Mouse (Mus musculus): Measurements from ENCODE around the gene Ldhal6b.
A peak's percentile ranks its signal among the peaks of the same experiment; 100 is the strongest.

Gene Ldhal6b

GRCm38 (mm10) chr17:5410336-5410735 is 8.2 kb downstream of the Ldhal6b start:
- no peak for DNase-seq (ENCODE audit: low read depth)

GRCm38 (mm10) chr17:5407030-5407429 is 11.5 kb downstream of the Ldhal6b start:
- no peak for DNase-seq (ENCODE audit: low read depth)

GRCm38 (mm10) chr17:5406566-5406965 is 12.0 kb downstream of the Ldhal6b start:
- no peak for DNase-seq (ENCODE audit: low read depth)

- DNase-seq (ENCODE audit: low read depth) = no peak
Measured at GRCm38 (mm10) chr17:5403885-5404284, 14.7 kb downstream of the Ldhal6b start.

- peak; percentile 64 for DNase-seq (ENCODE audit: low read depth)
Measured at GRCm38 (mm10) chr17:5402624-5403023, 15.9 kb downstream of the Ldhal6b start.

- peak; percentile 56 for DNase-seq (ENCODE audit: low read depth)
Measured at GRCm38 (mm10) chr17:5402069-5402468, 16.5 kb downstream of the Ldhal6b start.

GRCm38 (mm10) chr17:5401288-5401687 is 17.3 kb downstream of the Ldhal6b start:
- DNase-seq (ENCODE audit: low read depth) = no peak

GRCm38 (mm10) chr17:5400435-5401090 is 18.0 kb downstream of the Ldhal6b start:
- no peak for DNase-seq (ENCODE audit: low read depth)

GRCm38 (mm10) chr17:5397148-5398007 is 21.2 kb downstream of the Ldhal6b start:
- DNase-seq (ENCODE audit: low read depth) = peak; percentile 76

GRCm38 (mm10) chr17:5396213-5396612 is 22.4 kb downstream of the Ldhal6b start:
- no peak for DNase-seq (ENCODE audit: low read depth)

GRCm38 (mm10) chr17:5395454-5396205 is 22.9 kb downstream of the Ldhal6b start:
- no peak for DNase-seq (ENCODE audit: low read depth)

- DNase-seq (ENCODE audit: low read depth) = no peak
Measured at GRCm38 (mm10) chr17:5390682-5391081, 27.9 kb downstream of the Ldhal6b start.

GRCm38 (mm10) chr17:5388351-5388750 is 30.2 kb downstream of the Ldhal6b start:
- DNase-seq (ENCODE audit: low read depth) = no peak

GRCm38 (mm10) chr17:5386885-5387545 is 31.6 kb downstream of the Ldhal6b start:
- no peak for DNase-seq (ENCODE audit: low read depth)

GRCm38 (mm10) chr17:5385694-5386093 is 32.9 kb downstream of the Ldhal6b start:
- no peak for DNase-seq (ENCODE audit: low read depth)

- DNase-seq (ENCODE audit: low read depth) = peak; percentile 44
Measured at GRCm38 (mm10) chr17:5377930-5378310, 40.6 kb downstream of the Ldhal6b start.

GRCm38 (mm10) chr17:5377151-5377929 is 41.2 kb downstream of the Ldhal6b start:
- no peak for DNase-seq (ENCODE audit: low read depth)

- DNase-seq (ENCODE audit: low read depth) = no peak
Measured at GRCm38 (mm10) chr17:5372951-5373350, 45.6 kb downstream of the Ldhal6b start.

GRCm38 (mm10) chr17:5371521-5371920 is 47.0 kb downstream of the Ldhal6b start:
- DNase-seq (ENCODE audit: low read depth) = no peak

- DNase-seq (ENCODE audit: low read depth) = no peak
Measured at GRCm38 (mm10) chr17:5371032-5371431, 47.5 kb downstream of the Ldhal6b start.
